Mouse (Mus musculus): ENCODE results near the gene Clasp2. TPM values are rescaled to one million over a fixed set of nuclear protein-coding genes. Genes with fewer than 3 reads are reported as not detected.
"Not testable (repeated sequence)": the region's sequence is repeated elsewhere in the genome, so short reads cannot be mapped to it uniquely, and the experiment has no call there.

Gene Clasp2
- polyA plus RNA-seq, 1 experiment from 2014 or later = 40.6 TPM

DNA sequence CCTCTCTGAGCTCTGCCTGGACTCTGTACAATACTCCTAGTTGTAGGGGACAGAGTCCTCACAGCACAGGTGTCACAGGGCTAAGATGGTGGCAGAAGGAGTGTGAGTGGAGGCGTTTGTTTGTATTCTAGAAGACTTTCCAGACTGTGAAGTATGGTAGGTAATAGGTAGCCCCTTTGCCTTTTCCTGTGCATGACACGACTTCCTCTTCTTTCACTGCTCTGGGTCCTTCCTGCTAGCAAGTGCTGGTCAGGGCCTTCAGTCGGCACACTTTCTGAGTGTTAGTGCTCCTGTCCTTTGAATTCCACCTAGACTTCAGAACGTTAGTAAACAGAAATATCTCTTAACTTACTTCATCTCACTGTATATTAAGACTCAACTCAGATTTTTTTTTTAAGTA is 29.4 kb downstream of the Clasp2 start:
- Histone ChIP-seq H3K27ac (no peak overlapping the region), H3K36me3 (peaks cover 38% of the 10 kb centered on the region), H3K4me3 (no peak overlapping the region), H3K4me1 (replicated peaks) (no peaks in the 10 kb centered on the region), H3K9me3 (no peaks in the 10 kb centered on the region), H3K27me3 (ENCODE audit: insufficient read depth, poor library complexity, severe bottlenecking) (no peaks in the 10 kb centered on the region)
- no peak for DNase-seq (ENCODE audit: low spot score)
- WGBS = 91% methylated on average over 4 of the region's 4 CpGs

DNA sequence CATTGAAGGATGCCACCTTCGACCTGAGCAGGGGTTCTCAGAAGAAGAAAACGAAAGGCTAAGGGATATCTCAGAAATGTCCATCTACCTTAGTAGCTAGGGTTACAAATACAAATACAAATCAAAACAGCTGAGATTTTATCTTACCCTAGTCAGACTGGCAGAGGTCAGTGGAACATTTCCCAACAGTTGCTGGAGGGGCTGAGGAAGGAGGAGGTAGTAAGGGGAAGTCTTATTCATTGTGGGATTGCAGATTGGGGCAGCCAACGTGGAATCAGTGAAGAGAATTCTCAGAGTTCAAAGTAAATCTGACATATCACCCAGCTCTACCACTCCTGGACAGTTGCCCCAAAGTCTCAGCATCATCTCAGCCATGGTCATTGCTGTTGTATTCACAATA is 39.6 kb downstream of the Clasp2 start:
- Histone ChIP-seq H3K27ac (no peak overlapping the region), H3K9me3 (no peaks in the 10 kb centered on the region), H3K36me3 (peaks cover 17% of the 10 kb centered on the region), H3K27me3 (ENCODE audit: insufficient read depth, poor library complexity, severe bottlenecking) (no peaks in the 10 kb centered on the region), H3K4me3 (no peak overlapping the region), H3K4me1 (replicated peaks) (peaks cover 9% of the 10 kb centered on the region)
- DNase-seq (ENCODE audit: low spot score) = no peak
- 90% methylated on average over 3 of the region's 3 CpGs for WGBS

DNA sequence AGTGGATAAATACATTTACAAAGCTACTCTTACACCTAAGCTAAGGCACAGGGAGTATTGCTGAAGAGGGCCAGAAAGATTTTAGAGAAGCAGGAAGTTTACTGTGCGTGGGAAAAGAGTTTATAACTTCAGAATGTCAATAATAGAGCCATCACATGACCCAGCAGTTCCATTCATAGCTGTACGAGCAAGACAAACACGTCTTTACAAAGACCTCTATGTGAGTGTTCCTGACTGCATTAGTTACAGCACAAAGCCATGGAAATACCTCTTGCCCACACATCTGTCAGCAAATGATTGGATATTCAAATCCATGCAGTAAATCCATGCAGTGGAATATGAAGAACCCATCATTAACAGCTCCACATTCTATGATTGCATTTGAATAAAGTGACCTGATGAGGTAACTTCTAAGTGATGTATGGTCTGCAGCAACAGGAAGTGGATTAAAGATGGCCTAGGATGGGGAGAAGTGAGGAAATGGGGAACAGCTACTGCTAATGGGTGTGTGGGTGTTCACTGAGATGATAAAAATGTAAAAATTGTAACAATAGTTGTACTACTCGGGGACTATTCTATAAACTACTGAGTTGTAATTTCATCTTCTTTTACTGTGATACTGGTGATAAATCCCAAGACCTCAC is 41.2 kb downstream of the Clasp2 start:
- no peak overlapping the region for H3K4me3 ChIP-seq
- no peak for DNase-seq (ENCODE audit: low spot score)
- H3K27me3 ChIP-seq (ENCODE audit: insufficient read depth, poor library complexity, severe bottlenecking) = no peaks in the 10 kb centered on the region
- no peaks in the 10 kb centered on the region for H3K9me3 ChIP-seq
- H3K27ac ChIP-seq = no peak overlapping the region
- WGBS = 62% methylated on average over 4 of the region's 4 CpGs
- peaks cover 15% of the 10 kb centered on the region; the same call in 1 of the 2 replicates for H3K36me3 ChIP-seq
- H3K4me1 ChIP-seq (replicated peaks) = peaks cover 9% of the 10 kb centered on the region

DNA sequence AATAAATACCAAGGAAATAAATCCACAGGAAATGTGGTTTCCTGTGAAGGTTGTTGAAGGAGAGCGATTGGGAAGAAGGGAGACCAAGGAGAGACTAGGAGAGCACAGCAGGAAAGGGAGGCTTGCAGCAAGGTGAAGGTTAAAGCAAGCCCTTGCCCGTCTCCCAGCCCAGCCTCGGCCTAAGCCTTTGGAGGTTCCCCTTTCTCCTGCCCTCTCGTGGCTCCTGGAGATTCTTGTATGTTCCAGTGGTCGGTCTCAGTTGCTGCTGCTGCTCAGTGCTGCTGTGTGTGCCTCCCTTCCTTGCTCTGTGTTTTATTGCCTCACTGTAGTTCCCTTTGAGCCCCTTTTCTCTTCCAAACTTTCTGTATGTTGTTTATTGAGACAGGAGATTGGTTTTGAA is 42.4 kb downstream of the Clasp2 start:
- Histone ChIP-seq H3K4me3 (no peak overlapping the region), H3K36me3 (peaks cover 15% of the 10 kb centered on the region; the same call in 1 of the 2 replicates), H3K27ac (no peak overlapping the region; the same call in 1 of the 2 replicates), H3K9me3 (no peaks in the 10 kb centered on the region), H3K4me1 (replicated peaks) (peaks cover 9% of the 10 kb centered on the region), H3K27me3 (ENCODE audit: insufficient read depth, poor library complexity, severe bottlenecking) (no peaks in the 10 kb centered on the region)
- no peak for DNase-seq (ENCODE audit: low spot score)
- 72% methylated on average over 5 of the region's 5 CpGs for WGBS

DNA sequence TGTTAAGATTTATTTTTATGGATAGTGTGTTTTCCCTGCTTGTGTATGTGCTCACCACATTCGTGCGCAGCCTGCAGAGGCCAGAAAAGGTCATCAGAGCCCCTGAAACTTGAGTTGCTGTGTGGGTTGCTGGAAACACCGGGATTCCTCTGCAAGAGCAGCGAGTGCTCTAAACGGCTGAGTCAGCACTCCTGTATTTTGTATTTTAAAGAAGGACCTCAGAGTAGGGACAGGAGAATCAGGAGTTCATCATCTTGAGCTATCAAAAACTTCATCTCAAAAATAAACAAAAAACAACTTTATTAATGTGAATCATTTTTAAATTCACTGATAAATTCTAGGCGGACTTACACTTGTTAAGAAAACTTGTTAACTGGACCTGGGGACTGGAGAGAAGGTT is 48.0 kb downstream of the Clasp2 start:
- not testable (repeated sequence) for H3K27me3 ChIP-seq (ENCODE audit: insufficient read depth, poor library complexity, severe bottlenecking); DNase-seq (ENCODE audit: low spot score); H3K4me3 ChIP-seq; H3K9me3 ChIP-seq; H3K27ac ChIP-seq; H3K36me3 ChIP-seq
- WGBS = 50% methylated on average over 6 of the region's 6 CpGs
- H3K4me1 ChIP-seq (replicated peaks) = peaks cover 29% of the 10 kb centered on the region

DNA sequence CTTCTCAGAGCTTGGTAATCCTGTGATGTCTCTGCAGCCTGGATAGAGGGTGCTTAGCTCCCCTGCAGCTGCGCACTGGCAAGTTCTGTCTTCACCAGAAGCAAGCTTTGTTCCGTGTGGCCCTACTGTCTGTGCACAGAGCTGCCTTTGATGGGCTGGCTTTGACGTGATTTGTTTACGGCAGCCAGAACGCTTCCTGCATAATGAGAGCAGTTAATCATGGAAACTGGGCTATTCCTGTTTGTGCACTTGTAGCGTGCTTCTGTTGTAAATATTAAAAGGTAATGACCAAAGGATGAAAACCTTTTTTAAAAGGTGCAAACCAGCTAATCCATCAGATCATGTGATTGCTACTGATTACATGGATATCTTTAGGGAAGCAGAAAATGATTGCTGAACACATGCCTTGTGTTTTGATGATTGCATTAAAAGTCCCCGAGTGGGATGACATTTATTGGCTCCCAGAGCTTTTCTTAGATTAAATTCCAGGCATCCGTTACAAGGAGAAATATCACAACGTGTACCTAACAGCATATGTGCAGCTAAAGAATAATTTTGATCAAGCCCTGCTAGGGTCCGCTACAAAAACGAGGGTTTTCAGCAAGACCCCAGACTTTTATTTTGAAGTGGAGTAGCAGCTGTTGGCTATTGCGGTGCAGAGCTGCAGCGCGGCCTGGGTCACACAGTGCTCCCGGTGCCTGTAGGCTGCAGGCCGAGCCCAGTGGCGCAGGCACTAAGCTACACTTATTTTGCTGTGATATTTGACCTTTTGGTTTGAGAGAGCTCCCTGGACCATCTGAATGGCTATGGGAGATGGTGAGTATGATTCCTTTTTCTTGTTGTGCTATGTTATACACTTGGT is 51.6 kb downstream of the Clasp2 start:
- no peaks in the 10 kb centered on the region for H3K36me3 ChIP-seq
- H3K4me3 ChIP-seq = peak overlapping the region; percentile 50
- peak overlapping the region; percentile 87 for H3K27ac ChIP-seq
- no peaks in the 10 kb centered on the region for H3K9me3 ChIP-seq
- peak; percentile 69 for DNase-seq (ENCODE audit: low spot score)
- H3K27me3 ChIP-seq (ENCODE audit: insufficient read depth, poor library complexity, severe bottlenecking) = no peaks in the 10 kb centered on the region
- 4% methylated on average over 17 of the region's 17 CpGs for WGBS
- peaks cover 29% of the 10 kb centered on the region for H3K4me1 ChIP-seq (replicated peaks)

DNA sequence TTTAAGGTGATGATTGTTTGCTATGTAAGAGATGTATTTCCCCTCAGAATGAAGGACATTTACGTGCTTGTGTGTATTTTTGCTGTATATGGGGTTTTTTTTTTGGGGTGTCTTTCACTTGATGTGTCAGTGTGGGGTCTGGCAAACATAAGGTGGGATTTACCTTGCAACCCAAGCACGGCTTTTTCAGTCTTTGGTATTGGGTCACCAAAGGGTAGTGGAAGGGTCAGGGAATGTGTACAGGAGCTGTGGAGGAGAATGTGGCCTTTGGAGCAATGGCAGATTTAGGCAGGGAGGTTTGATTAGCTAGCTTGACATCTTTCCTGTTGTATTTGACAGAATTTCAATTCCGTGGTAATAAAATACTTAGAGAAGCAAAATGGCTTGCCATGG is 52.2 kb downstream of the Clasp2 start:
- Histone ChIP-seq H3K4me3 (peak overlapping the region; percentile 50), H3K4me1 (replicated peaks) (peaks cover 29% of the 10 kb centered on the region), H3K36me3 (no peaks in the 10 kb centered on the region), H3K27ac (peak overlapping the region; percentile 87), H3K27me3 (ENCODE audit: insufficient read depth, poor library complexity, severe bottlenecking) (no peaks in the 10 kb centered on the region), H3K9me3 (no peaks in the 10 kb centered on the region)
- no peak for DNase-seq (ENCODE audit: low spot score)
- WGBS = 38% methylated on average over 3 of the region's 3 CpGs

DNA sequence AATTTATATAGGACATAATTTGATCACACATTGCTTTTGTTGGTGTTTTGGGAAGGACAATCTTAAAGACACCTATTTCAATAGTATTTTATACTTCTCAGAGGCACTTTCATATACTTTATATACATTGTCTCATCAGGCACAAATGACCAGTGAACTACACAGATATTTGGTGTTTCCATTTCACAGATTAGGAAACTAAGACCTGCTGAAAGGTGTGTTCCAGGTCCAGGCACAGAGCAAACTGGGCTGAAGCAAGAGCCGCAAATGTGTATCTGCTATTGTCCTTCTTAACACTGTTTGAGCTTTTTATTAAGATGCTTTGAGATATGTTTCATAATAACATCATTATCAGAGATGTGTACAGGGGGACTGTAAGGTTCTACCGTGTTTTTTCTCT is 52.7 kb downstream of the Clasp2 start:
- H3K27me3 ChIP-seq (ENCODE audit: insufficient read depth, poor library complexity, severe bottlenecking) = no peaks in the 10 kb centered on the region
- DNase-seq (ENCODE audit: low spot score) = no peak
- H3K36me3 ChIP-seq = no peaks in the 10 kb centered on the region
- peak overlapping the region; percentile 87 for H3K27ac ChIP-seq
- WGBS = 90% methylated on average over 2 of the region's 2 CpGs
- peaks cover 29% of the 10 kb centered on the region for H3K4me1 ChIP-seq (replicated peaks)
- peak overlapping the region; percentile 50; the same call in 1 of the 2 replicates for H3K4me3 ChIP-seq
- no peaks in the 10 kb centered on the region for H3K9me3 ChIP-seq

DNA sequence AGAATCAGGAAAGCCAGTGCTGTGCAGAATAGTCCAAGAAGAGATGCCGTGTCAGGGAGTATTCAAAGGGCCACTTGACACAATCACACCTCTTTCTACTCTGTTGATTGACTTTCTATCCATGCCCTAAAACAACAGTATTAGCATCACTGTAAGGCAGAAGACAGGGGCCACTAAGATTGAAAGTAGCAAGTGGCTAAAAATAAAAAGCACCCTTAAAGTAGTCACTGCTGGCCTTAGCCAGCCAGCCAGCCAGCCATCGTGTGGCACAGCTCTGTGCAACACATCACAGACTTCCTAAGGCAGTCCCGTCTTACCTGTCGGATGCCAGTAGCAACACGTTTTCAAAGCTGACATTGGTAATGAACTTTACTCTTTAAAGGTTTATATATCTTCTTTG is 55.9 kb downstream of the Clasp2 start:
- Histone ChIP-seq H3K4me1 (replicated peaks) (peaks cover 20% of the 10 kb centered on the region), H3K27me3 (ENCODE audit: insufficient read depth, poor library complexity, severe bottlenecking) (no peaks in the 10 kb centered on the region), H3K36me3 (no peaks in the 10 kb centered on the region), H3K27ac (no peak overlapping the region), H3K4me3 (no peak overlapping the region), H3K9me3 (no peaks in the 10 kb centered on the region)
- WGBS = 90% methylated on average over 5 of the region's 5 CpGs
- DNase-seq (ENCODE audit: low spot score) = no peak

DNA sequence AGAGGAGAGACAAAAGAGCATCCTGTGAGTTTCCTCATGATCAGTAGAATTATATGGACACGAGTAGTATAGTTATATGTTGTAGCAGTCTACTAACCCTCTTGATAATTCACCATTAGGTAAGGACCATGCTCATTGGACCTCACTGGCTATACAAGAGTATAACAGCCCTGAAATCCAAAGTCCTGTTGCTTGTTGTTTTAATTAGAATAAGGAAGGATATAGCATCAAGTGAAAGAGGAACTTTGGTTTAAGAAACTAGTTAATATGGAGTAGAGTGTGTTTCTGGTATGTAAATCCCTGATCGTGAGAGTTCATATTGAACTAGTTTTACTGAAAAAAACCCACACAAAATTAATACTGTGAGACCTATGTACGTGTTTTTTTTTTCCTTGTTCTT is 59.4 kb downstream of the Clasp2 start:
- no peak for DNase-seq (ENCODE audit: low spot score)
- Histone ChIP-seq H3K4me1 (replicated peaks) (0 out of 2 replicates have a peak, but pooled peaks cover 4% of the 10 kb centered on the region), H3K4me3 (no peak overlapping the region), H3K36me3 (no peaks in the 10 kb centered on the region), H3K9me3 (no peaks in the 10 kb centered on the region), H3K27ac (no peak overlapping the region), H3K27me3 (ENCODE audit: insufficient read depth, poor library complexity, severe bottlenecking) (no peaks in the 10 kb centered on the region)
- WGBS = 93% methylated on average over 3 of the region's 3 CpGs

DNA sequence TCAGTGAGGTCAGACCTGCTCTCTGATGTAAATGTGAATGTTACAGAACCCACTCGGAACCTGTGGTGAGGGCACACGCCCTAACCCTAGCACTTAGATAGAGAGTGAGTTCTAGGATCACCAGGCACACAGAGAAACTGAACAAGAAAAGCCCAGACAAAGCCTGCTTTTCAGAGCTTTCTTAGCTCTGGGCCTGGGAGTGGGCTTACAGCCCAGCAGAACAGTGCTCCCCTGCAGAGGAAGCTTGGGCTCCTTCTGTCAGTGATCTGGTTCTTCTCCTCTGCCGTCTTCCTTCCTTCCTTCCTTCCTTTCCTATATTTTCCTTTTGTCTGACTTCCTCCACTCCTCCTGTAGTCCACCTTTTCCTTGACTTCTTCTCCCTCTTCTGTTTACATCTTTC is 61.5 kb downstream of the Clasp2 start:
- no peak overlapping the region for H3K27ac ChIP-seq
- no peaks in the 10 kb centered on the region for H3K27me3 ChIP-seq (ENCODE audit: insufficient read depth, poor library complexity, severe bottlenecking)
- H3K9me3 ChIP-seq = no peaks in the 10 kb centered on the region
- no peak overlapping the region for H3K4me3 ChIP-seq
- 53% methylated on average over 3 of the region's 3 CpGs for WGBS
- 0 out of 2 replicates have a peak, but pooled peaks cover 4% of the 10 kb centered on the region for H3K4me1 ChIP-seq (replicated peaks)
- no peaks in the 10 kb centered on the region for H3K36me3 ChIP-seq
- DNase-seq (ENCODE audit: low spot score) = no peak

DNA sequence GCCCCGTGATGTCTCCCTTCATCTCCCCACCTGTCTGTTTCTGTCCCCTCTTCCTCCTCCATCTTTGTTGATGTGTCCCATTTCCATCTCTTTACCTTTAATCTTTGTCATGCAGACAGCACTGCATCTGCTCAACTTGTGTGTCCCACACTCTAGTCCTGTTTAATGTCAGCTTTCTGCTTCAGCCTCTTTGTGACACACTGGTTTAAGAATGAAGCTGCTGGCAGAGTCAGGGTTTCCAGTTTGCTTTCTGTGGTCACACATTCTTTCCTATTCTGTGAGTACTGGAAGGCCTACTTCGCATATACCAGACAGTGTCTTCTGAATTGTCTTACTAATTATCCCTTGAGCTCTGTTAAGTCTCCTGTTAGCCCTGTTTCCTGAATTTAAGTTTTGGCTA is 62.5 kb downstream of the Clasp2 start:
- Histone ChIP-seq H3K27ac (no peak overlapping the region), H3K27me3 (ENCODE audit: insufficient read depth, poor library complexity, severe bottlenecking) (no peaks in the 10 kb centered on the region), H3K36me3 (no peaks in the 10 kb centered on the region), H3K4me1 (replicated peaks) (0 out of 2 replicates have a peak, but pooled peaks cover 4% of the 10 kb centered on the region), H3K9me3 (no peaks in the 10 kb centered on the region), H3K4me3 (no peak overlapping the region)
- 88% methylated on average over 2 of the region's 2 CpGs for WGBS
- no peak for DNase-seq (ENCODE audit: low spot score)

DNA sequence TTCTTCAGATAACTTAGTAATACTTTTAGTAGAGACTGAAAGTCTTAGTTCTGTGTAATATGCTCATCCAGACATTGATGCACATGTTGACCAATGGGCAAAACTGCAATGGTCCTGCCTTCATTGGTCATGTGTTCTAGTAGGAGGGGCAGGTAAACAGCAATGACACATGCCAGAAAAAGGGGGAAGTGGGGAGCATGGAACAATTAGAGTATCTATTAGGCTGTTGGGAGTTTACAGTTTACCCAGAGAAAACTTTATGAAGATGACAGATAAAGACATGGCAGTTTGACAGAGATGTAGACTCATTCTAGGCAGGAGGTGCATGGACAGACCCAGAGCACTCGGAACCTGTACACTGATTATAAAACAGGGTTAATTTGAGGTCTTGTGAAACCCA is 64.1 kb downstream of the Clasp2 start:
- 94% methylated on average over 1 of the region's 1 CpGs for WGBS
- no peaks in the 10 kb centered on the region for H3K36me3 ChIP-seq
- H3K4me1 ChIP-seq (replicated peaks) = 0 out of 2 replicates have a peak, but pooled peaks cover 4% of the 10 kb centered on the region
- H3K9me3 ChIP-seq = no peaks in the 10 kb centered on the region
- H3K27me3 ChIP-seq (ENCODE audit: insufficient read depth, poor library complexity, severe bottlenecking) = no peaks in the 10 kb centered on the region
- H3K4me3 ChIP-seq = no peak overlapping the region
- no peak for DNase-seq (ENCODE audit: low spot score)
- H3K27ac ChIP-seq = no peak overlapping the region

All from hindbrain, embryonic 10.5 days (tissue).